ENCODE assay signal across 8 mouse cellular contexts in genomic region chr5:129724834-129725773, GRCm38 (mm10). TPM values are rescaled to one million over a fixed set of nuclear protein-coding genes. Genes with fewer than 3 reads are reported as not detected.
DNase-seq lines count a peak whose midpoint lies in the region; ATAC-seq and TF ChIP-seq lines count a peak whose summit lies in the region.

Gene Nipsnap2, plus strand, starts transcription at chr5:129725063.

- TF ChIP-seq POLR2A in cortical plate, adult 2 months (IDR thresholded peaks at IDR 0.05; ENCODE audit: extremely low read depth, insufficient read depth, low read length): peak; percentile 13; the same call in 1 of the 2 replicates

- peak within 1 kb of the TSS; percentile 90 for H3K27ac ChIP-seq in cortical plate, adult 2 months (ENCODE audit: insufficient read depth, low read length)

- peak; percentile 95 for DNase-seq in ZHBTc4 (ENCODE audit: low read depth, low spot score)
- peak; percentile 92 for DNase-seq in gastrocnemius, postnatal 10 days
- DNase-seq in induced T-regulatory cell, adult 2 months (ENCODE audit: low read depth): peak; percentile 92
- DNase-seq in left cerebral cortex, adult 9 months (ENCODE audit: low spot score in 2 of 2): peak; percentile 73 to 92
- peak; percentile 87 for DNase-seq in right cerebral cortex, postnatal 14 days
- peak; percentile 90 to 91 for DNase-seq in urinary bladder, postnatal 36 days (ENCODE audit: low spot score in 2 of 2)

- H3K4me3 ChIP-seq in cortical plate, adult 2 months (ENCODE audit: insufficient read depth, low read length): peak within 1 kb of the TSS; percentile 96

- peak; percentile 82 for ATAC-seq in megakaryocyte progenitor cell, adult 5-6 weeks (replicated peaks; ENCODE audit: poor library complexity)

- TF ChIP-seq CTCF in cortical plate, adult 2 months (IDR thresholded peaks at IDR 0.05; ENCODE audit: extremely low read depth, insufficient read depth, low read length): peak; percentile 95

- peaks cover 2% of the 10 kb centered on the region; the same call in 1 of the 2 replicates for H3K4me1 ChIP-seq in cortical plate, adult 2 months (ENCODE audit: control insufficient read depth, insufficient read depth, low read length)

RNA-seq across cellular contexts. Expression of gene Nipsnap2, which starts in this region (rescaled TPM):
- polyA plus RNA-seq in cortical plate, adult 2 months (2012; rRNA removed): 84.1 and 88.4 TPM in 2 replicates
- 100 to 1,000 TPM; 407 to 464 TPM for total RNA-seq in gastrocnemius, postnatal 10 days (2021)
- total RNA-seq in megakaryocyte progenitor cell, adult 5-6 weeks (2015): 25.5 and 30.3 TPM in 2 replicates
- 26.3 and 26.9 TPM in 2 replicates for total RNA-seq in megakaryocyte progenitor cell, adult 5-6 weeks (2017)

Comparison
In these comparisons a context has a peak if more than half of its experiments do, and no peak if none do; other contexts are left out.
1. Peak in every context shown above with its lines: DNase-seq, ATAC-seq, H3K4me3 ChIP-seq and H3K27ac ChIP-seq.
2. RNA of gene Nipsnap2 (total RNA-seq): 407 to 464 TPM in gastrocnemius, postnatal 10 days; 25.5 to 30.3 TPM in megakaryocyte progenitor cell, adult 5-6 weeks; every median in the first group is over 10 times any median in the second.